Mouse (Mus musculus) T-helper 17 cell (primary cell): ENCODE results near the gene Rnf150.

Experiments used
- in situ Hi-C, 2 experiments: fragments of 300-600 bp; cut with MboI, MseI; formaldehyde crosslinking; loops; 1 replicate in 1 of 2; 2 replicates in 1 of 2; pipeline ENCODE4 v1.15.1; 2025; ENCODE audit warnings: high pct_unique_total_duplicates in 2 of 2

The Rnf150 gene

DNA sequence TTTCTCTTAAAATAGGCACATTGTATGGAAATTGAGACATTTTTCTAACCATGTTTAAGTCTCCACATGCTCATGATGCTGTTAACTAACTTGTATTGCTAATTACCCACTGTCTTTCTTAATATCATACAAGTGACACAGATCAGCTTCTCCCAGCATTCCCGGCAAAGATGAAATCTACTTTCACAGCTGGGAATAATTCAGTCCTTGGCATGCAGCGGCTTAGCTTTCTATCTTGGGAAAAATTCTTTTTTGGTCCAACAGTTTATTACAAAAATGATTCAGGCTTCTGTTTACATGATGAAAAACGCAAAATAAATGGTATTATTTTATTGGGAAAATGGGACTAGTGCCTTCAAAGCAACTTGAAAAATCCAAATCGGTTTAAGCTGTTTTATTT lies 73.7 kb downstream of the Rnf150 start:
- in situ Hi-C loops, result no loop called here

DNA sequence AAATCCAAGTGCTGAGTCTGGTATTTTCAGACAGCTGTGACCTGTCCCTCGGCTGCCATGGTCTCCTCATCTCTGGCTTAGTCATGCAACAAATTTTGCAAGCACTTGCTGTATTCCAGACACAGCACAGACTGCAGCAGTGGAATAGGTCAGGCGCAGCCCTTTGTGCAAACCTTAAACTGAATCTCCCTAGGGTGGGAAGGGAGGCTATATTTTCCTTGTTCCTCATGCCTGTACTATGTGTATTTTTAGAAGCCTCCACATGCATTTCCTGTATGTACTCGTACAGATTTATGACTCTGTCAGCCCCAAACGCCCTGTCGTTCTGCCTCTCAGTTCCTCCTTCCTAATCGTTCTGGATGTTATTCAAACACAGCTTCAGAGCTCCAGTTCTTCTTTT lies 76.8 kb downstream of the Rnf150 start:
- in situ Hi-C loops, result loop anchor here in 1 of 2 experiments (10.0 kb wide), 1 partner anchor 995 kb away; no protein-coding TSS in a partner anchor

DNA sequence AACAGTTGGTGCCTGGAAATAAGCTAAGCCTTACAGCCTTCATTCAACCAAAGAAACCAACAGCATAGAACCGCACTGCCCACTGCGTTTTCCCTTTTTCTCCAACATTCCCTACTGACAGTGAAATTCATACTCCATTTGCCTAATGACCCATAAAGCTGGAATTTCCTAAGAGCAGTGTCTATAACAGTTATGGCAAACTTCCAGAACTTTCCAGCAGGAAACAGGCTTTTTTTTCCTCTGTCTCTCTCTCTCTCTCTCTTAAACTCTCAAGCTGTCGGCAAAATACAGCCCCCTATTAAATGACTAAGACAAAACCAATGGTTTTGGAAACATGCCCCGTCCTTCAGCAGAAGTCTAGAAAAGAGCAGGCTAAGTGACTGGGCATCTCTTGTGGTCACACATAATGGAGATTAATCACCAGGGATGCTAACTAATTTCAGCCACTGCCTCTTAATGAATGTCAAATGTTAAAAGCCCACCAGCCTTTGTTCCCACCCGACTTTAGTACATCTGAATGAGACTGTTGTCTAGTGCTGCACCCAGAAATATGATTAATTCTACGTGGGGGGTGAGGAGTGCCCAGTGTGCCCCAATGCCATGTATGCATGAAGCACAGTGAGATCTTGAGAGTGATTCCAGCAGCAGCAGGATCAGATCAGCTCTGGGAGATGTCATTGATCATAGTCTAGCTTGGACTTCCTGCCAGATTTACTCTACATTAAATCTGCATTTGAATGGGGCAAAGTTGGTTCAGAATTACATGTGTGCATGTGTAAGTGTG lies 80.3 kb downstream of the Rnf150 start:
- in situ Hi-C loops, result loop anchor here in 1 of 2 experiments (10.0 kb wide), 1 partner anchor 999 kb away; no protein-coding TSS in a partner anchor

DNA sequence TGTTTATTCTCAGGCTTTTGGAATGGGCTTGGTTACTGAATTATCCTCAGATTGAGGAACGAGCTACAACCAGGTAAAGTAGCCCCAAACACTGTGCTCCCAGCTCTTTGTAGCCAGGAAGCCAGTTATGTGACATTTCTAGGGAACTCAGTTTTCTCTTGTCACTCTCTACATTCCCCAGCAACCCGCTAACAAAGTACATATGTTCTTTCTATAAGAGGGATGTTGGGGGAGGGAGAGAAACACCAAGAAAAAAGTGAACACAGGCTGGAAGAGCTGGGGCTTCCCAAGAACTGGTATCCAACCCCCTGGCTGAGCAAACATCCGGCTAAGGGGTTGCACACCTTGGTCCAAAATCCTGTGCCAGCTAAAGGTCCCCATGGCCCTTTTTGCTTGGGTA lies 82.7 kb downstream of the Rnf150 start:
- in situ Hi-C loops, result loop anchor here in 1 of 2 experiments (10.0 kb wide), 1 partner anchor 1001 kb away; no protein-coding TSS in a partner anchor

DNA sequence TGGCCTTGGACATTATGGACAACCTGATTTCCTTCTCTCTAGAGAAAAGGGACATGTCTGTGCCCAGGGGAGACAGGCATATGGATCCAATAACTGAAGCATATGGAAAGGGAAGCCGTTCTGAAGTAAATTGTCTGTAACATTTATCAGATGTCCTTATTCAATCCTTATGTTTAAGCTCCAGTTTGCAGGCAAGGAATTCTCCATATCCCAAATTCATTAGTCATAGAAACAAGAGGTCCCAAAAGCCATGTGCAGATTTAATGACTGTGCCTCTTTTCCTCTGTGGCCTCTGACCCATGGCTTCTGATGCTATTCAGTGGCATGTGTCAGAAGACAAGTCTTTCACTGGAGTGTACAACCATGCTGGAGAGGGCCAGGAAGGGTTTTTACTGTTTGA lies 83.5 kb downstream of the Rnf150 start:
- in situ Hi-C loops, result loop anchor here in 1 of 2 experiments (10.0 kb wide), 1 partner anchor 1002 kb away; no protein-coding TSS in a partner anchor

DNA sequence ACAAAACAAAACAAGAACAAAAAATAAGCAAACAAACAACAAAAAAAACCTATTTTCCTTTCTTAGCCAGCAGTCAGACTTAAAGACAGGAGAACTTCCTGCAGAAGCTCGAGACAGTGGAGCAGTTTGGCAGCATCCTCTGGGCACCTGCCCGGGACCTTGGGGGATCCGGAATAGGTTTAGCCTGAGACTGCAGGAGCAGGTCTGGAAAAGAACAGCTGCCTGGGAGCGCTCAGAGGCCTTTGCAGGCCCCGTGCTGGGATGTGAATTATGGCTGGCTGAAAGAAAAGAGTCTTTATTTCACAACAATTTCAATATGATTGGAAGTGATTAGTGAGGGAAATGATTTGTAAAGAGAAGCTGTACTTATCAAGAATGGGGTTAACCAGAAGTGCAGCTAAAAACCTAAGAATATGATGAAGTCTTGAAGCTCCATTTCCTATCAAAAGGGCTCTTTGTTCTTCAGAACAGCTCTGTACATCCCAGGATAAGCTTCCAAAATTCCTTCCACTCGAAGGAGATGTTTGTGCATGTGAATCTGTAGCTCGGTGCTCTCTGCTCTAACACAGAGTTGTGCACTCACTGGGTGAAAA lies 92.1 kb downstream of the Rnf150 start:
- in situ Hi-C loops, result no loop called here

DNA sequence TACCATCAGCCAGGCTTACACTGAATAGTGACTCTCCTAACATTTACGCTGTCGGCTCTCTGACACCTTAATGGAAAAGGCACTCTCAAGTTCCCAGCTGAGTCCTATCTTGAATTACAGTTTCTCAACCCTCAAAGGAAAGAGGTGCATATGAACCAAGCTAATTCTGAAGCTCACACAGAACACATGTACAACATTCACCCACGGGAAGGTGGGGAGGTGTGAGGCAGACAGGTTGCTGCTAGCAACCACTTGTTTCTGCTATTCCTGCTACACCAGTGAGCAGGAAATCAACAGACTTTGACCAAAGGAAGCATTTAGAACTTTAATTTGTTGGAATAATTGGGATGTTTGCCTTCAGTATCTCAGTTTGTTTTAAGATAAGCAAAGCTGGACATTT lies 96.3 kb downstream of the Rnf150 start:
- in situ Hi-C loops, result no loop called here

DNA sequence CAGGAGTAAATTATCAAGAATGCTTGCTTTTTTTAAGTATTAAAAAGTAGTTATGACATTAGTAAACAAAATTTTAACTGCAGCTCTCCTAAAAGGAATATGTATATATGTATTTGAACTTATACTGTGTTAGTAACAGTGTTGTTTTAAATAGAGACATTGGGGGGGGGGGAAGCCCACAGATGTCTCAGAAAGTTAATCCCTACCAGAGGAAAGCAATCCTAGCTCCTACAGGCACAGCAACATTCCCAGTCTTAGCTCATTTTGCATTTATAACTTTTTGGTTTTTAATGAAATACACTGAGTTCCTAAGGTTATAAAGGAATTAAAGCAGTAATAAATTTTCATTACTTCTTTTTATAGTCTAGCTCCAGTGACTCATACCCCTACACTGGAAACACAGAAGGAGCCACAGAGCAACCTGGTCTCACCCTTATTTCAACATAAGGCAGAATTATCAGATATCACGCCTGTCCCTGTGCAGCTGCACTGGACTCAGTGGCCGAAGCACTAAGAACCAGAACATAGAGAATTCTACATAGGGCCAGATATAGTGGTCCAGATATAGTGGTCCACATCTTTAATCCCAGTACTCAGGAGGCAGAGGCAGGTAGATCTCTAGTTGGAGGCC lies 96.9 kb downstream of the Rnf150 start:
- in situ Hi-C loops, result no loop called here

DNA sequence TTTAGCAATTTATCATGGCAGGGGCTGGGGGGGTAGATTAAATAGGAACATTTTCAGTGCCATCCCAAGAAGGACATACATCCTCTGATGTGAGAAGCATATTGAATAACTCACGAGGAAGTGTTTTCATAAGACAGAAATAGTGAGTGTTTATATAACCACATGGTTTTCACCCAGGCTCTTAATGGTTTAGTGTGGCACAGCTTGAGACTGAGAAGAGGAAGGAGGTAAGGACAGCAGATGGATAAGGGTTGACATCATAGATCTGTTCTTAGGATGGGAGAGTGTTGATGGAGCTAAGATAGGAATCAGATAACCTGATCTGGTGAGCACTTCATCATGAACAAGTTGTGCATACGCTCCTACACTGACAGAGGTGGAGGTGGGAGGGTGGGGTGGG lies 101.4 kb downstream of the Rnf150 start:
- in situ Hi-C loops, result no loop called here

DNA sequence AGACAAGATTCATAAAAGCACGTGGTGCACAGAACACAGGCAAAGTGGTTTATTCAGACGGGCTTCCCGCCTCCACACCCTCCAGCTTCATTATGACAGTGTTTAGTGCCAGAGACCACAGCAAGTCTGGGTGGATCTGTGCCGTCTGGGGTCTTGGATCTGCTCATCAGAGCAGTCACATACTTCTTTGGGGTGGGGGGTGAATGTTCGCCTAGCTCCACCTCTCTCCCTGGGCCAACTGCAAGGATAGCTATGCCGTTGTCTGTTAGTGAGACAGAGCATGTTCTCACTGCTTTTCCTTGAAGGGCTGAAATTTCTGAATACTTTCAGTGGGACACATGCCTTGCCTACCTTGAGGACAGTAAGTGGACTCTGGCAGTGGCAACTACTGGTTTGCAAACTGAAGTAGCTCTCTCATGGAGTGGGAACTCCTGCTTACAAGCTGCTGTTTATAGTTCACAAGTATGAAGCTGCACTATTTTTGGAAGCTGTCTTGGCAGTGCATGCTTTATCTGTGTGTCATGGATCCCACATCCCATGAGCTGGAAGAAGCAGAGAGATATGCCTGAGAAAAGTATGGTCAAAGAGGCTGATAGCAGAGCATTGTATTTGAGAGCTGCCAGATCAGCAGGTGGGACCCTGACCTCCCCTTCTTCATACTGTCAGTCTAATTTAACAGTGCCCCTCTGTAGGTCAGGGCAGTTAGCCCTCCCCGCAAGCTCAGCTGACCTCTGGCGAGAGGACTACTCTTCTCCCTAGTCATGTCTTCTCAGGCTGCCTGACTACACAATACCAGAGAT lies 104.9 kb downstream of the Rnf150 start:
- in situ Hi-C loops, result no loop called here

DNA sequence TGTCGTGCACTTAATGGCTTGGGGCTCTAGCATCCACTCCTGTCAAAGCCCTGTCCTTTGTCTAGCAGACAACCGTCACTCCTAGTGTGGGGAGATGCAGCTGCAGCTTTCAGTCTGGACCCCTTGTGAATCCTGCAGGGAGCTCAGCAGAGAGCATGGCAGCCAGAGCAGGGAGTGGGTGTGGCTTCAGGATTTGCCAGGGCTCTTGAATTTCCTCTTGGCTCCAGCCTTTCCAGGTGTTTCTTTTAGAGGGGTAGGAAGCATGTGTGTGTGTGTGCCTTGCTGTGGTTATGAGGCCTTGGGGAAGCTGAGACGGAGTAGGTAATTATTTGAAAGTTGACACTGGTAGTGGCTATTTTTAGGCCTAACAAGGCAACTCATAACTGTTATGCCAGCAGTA lies 106.8 kb downstream of the Rnf150 start:
- in situ Hi-C loops, result no loop called here

DNA sequence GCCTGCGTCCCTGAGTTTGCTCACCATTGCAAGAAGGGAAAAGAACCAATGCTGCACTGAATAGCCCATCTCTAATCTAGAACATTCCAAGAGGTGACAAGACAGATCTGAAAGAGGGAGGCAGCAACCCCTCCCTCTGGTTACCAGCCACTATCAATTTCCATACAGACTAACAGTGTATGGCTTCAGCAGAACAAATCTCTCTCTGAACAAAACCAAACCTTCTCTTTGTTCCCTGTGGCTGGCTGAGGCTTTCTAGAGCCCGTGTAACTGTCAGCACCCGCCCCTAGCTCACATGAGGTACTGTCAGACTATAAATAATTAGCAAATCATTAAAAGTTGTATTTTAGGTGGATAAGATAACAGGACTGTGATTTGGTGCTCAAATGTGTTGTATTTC lies 109.7 kb downstream of the Rnf150 start:
- in situ Hi-C loops, result no loop called here

DNA sequence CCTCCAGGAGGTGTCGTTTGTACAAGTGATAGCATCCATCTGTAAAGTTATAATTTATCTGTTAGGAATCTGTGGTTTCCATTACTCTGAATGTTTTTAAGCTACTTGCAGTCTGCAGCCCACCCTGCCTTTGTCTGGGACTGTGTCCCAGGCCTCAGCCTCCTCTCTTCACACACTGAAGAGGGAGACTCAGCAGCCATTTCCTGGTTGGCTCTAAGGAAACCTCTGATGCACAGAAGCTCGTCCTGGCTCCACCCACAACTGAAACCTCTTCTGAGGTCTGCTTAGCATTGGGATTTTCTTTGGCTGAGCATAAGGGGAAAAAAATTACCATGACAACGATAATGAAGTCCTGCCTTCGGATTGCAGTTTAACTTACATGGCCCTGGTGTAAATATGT lies 110.2 kb downstream of the Rnf150 start:
- in situ Hi-C loops, result no loop called here

DNA sequence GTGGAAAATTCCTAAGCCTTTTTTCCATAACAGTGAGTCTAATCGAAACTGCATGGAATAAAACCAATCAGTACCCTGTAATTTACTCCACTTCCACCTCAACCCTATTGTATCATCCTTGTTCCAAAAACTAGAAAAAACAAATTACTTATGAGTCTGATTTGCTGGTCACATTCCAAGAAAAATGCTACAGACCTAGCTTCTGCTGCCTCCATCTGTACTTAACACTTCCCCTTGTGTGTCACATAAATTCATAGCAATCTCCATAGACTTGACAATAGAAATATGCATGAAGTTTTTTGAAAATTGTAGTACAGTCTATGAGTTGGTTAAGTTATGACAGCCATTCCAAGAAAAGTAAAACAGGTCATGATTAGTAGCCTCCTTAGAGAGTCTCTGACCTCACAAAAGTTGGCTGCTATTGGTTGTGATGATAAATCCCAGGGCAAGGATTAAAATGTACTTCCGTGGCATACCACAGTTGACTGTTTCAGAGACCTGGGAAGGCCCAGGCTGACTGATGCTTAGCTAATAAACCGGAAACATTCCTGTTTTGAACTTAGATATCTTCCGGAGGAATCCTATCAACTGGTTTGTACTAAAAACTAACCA lies 118.2 kb downstream of the Rnf150 start:
- in situ Hi-C loops, result loop anchor here in 1 of 2 experiments (10.0 kb wide), 1 partner anchor 953 kb away; no protein-coding TSS in a partner anchor

DNA sequence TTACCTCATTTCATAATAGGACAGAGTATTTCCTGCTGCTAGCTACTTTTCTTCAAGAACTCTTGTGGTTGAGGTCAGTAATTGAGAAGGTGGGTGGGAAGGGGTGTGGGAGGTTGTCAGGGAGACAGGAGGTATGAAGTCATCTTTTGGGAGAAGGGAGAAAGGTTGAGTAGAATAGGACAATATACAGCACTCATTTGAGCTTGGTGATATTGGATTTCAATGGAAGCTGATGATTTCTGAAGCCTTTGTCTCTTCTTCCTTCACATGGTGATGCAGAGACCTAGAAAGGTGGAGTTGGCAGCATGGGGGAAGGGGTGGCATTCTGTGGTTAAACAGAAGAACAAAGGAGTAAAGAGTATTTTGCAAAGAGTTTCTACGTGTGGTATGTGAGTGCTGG lies 119.7 kb downstream of the Rnf150 start:
- in situ Hi-C loops, result loop anchor here in 1 of 2 experiments (10.0 kb wide), 1 partner anchor 952 kb away; no protein-coding TSS in a partner anchor

DNA sequence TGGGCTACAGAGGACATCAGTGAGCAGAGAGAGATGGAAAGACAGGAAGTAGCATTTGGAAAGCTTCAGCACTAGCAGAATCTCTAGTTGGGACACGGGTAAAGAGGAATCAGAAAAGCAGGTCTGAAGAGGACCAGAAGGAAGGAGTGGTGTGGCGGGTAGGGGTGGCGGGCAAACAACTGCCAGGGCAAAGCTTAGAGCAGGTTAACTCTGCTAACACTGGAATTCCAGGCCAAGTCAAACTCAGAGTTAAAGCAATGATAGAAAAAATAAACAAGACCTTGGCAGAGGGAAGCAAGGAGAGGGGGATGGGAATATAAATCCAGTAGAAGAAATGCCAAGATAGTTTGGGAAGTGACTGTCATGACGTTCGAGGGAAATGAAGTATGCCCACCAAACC lies 120.1 kb downstream of the Rnf150 start:
- in situ Hi-C loops, result loop anchor here in 1 of 2 experiments (10.0 kb wide), 1 partner anchor 952 kb away; no protein-coding TSS in a partner anchor

DNA sequence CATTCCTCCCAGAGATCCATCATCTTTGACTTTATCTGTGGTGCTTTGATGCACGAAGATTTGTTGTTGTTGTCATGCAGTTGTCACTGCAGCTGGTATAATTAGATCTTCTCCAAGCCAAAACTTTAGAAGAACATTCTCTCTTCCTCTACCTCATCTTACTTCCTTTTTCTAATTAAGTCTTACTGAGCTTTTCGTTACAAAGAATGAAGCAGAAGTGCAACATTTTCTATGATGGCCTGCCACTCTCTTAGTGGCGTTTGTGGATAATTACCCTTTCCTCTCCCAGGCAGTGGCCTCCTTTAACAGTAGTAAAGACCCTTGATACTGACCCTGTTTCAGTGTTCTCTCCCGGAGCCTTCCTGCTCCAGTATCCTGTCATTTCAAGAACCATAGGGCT lies 128.9 kb downstream of the Rnf150 start:
- in situ Hi-C loops, result no loop called here

DNA sequence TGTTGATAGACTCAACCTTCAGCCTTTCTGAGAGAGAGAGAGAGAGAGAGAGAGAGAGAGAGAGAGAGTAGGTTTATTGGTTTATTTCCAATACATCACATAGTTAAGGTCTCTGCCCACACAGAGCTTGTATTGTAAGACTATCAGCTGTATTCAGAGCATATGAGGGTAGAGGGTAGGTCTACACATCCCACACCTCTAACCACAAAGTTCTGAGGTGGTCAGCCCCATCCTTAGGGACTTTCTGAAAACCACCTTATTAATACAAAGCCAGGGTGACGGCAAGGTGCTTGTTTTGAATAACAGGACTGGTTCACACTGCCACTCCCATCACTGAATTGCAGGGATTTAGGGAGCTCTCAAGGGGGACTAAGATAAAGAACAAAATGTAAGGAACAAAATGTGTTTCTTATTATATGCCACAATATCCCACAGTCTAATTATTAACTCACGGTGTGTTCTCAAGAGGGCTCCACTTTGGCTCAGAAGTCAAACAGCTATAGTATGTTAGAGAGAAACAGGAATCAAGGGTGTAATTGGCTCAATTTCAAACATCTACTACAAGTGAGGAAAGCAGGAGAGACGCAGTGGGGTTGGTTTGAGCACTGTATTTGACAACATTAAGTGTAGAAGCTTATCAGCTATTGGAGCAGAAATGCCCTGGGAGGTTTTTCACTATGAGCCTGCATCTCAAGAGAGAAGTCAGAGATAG lies 132.7 kb downstream of the Rnf150 start:
- in situ Hi-C loops, result no loop called here

DNA sequence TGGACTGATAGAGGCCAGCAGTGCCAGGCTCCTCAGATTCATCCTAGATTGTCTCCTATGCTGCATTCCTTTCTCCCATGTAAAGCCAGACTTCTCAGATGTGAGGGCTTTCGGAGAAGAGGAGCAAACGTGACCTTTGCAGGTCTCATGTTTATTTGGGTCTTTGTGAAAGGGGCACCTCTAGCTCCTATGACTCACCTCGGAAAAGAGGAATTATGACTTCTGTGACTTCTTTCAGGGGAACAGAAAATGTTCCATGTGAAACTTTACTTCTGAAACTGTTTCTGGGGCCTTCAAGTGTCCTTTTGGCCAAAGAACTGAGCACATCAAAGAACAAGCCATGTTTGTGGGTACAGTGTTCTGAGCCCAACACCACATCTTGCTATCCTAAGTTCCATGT lies 133.7 kb downstream of the Rnf150 start:
- in situ Hi-C loops, result no loop called here

DNA sequence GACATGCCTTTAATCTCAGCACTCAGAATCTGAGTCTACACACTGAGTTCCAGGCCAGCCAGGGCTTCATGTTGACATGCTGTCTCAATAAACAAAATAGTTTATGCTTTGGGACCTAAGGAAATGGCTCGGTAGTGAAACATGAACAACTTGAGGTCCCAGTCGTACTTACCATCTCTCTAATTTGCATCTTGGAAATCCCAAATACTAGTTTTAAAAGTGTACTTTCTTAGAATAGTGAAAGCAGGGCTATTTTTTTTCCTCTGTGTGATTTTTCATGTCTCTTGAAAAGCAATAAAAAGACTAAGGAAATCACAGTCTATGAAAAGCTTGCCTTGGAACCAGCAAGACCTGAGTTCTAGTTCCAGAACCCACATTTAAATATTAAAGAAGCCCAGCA lies 135.6 kb downstream of the Rnf150 start:
- in situ Hi-C loops, result no loop called here
